Mouse (Mus musculus) urinary bladder, postnatal 25 days (tissue): ENCODE results near the gene Olfr362.
"Not testable (repeated sequence)": the region's sequence is repeated elsewhere in the genome, so short reads cannot be mapped to it uniquely, and the experiment has no call there.

Experiments
- DNase-seq: peaks from one replicate; pipeline ENCODE4 v3.0.0; 2022; ENCODE audit warnings: low spot score

Olfr362 gene

DNA sequence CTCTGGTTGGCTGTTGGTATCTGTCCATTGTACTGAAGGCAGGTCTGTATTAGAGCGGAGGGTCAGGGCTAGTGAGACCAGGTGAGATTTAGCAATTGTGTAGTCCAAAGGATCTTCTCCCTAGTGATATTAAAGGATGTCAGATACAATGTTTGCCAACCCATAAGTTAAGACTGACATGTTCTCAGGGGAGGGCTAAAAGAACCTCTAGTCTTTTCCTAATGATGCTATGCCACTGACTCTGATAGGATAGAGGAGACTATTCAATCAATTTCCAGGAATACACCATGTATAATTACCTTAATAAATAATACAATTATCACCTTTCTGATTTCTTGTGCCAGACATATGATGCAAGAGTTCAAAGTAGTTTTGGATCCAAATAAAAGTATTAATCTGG, at the start of gene Olfr362:
TSS of gene Olfr362 (minus strand) at position 101 of the 400 bp plus-strand sequence.
- DNase-seq: no peak

DNA sequence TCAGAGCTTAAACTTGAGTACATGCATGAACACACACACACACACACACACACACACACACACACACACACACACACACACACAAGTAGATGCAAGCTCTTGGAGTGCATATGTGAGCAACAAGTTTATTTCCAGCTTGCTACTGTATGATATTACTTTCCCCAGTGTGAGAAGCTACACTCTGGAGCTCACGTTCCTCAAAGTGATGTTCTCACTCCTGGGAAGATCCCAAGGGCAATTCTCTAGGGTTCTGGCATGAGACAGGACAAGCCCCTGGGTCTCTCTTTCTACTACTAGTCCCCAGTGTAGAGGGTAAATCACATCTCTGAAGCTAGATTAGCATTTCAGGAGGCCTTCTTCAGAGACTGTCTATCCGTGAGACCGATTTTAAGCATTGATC, 21.3 kb upstream of the Olfr362 start, which contains the start of gene Olfr364-ps1:
TSS of gene Olfr364-ps1 (plus strand) at position 301 of the 400 bp plus-strand sequence.
- no peak for DNase-seq

DNA sequence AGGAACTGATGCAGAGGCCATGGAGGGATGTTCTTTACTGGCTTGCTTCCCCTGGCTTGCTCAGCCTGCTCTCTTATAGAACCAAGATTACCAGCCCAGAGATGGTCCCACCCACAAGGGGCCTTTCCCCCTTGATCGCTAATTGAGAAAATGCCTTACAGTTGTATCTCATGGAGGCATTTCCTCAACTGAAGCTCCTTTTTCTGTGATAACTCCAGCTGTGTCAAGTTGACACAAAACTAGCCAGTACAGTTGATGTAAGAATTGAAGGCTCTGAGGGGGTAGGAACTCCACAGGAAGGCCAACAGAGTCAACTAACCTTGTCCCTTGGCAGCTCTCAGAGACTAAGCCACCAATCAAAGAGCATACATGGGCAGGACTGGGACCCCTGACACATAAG, 28.5 kb downstream of the Olfr362 start, which contains the start of gene Olfr361:
TSS of gene Olfr361 (minus strand) at position 101 of the 400 bp plus-strand sequence.
- not testable (repeated sequence) for DNase-seq

DNA sequence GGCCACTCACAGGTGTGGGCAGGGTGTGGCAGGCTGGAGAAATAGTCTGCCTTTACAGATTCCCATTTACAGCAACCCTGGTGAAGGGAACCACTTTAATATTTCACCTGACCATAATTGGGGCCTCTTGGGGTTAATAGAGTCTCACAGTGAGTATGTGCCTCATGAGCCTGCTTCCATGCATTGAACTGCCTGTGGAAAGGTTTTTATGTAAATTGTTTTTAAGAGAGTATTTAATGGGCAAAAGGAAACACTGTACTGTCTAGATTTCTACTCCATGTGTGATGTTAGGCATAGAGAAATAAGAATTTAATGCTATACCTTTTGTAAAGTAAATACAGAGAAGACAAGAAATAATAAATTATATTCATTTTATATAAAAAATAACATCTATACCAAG, 52.3 kb downstream of the Olfr362 start, which contains the start of gene Olfr360:
TSS of gene Olfr360 (plus strand) at position 301 of the 400 bp plus-strand sequence.
- no peak for DNase-seq
